Mouse (Mus musculus) liver, embryonic 12.5 days (tissue): Measurements from ENCODE around the gene Dynlrb2. TPM values are rescaled to one million over a fixed set of nuclear protein-coding genes. Genes with fewer than 3 reads are reported as not detected.

Experiments used
- ATAC-seq: fragments of 200-750 bp; cut with Nextera tagmentation; 2 replicates; pipeline ENCODE4 v1.8.0; 2017; ENCODE audit warnings: moderate number of reproducible peaks, mild to moderate bottlenecking, moderate library complexity
- H3K27ac ChIP-seq: fragments of 300-500 bp; sonication (generic); 2 replicates; pipeline ENCODE4 v1.5.1; 2016; ENCODE audit warnings: mild to moderate bottlenecking
- H3K27me3 ChIP-seq: fragments of 300-500 bp; sonication (generic); replicated peaks from 2 replicates; pipeline ENCODE4 v1.6.1; 2016; ENCODE audit warnings: mild to moderate bottlenecking, moderate library complexity
- H3K36me3 ChIP-seq: fragments of 300-500 bp; sonication (generic); 2 replicates; pipeline ENCODE4 v1.6.1; 2016; ENCODE audit warnings: mild to moderate bottlenecking, moderate library complexity
- H3K4me1 ChIP-seq: fragments of 300-500 bp; sonication (generic); 2 replicates; pipeline ENCODE4 v1.6.1; 2016
- H3K4me2 ChIP-seq: fragments of 300-500 bp; sonication (generic); 2 replicates; pipeline ENCODE4 v1.6.1; 2016; ENCODE audit warnings: mild to moderate bottlenecking, moderate library complexity
- H3K4me3 ChIP-seq: fragments of 300-500 bp; sonication (generic); 2 replicates; pipeline ENCODE4 v1.5.1; 2016; ENCODE audit warnings: mild to moderate bottlenecking, moderate library complexity
- H3K9ac ChIP-seq: fragments of 300-500 bp; sonication (generic); 2 replicates; pipeline ENCODE4 v1.6.1; 2016; ENCODE audit warnings: mild to moderate bottlenecking, moderate library complexity
- H3K9me3 ChIP-seq: fragments of 300-500 bp; sonication (generic); replicated peaks from 2 replicates; pipeline ENCODE4 v1.6.1; 2016; ENCODE audit warnings: mild to moderate bottlenecking, moderate library complexity
- WGBS: fragments of 180-500 bp; shearing (Covaris S2); methylation state at CpG from one replicate; pipeline ENCODE4 v1.1.7; 2016; ENCODE audit not compliant: insufficient replicate concordance; 5-methylcytosine and 5-hydroxymethylcytosine counted together
- polyA plus RNA-seq: library from polyadenylated mRNA; unstranded; fragments of >200 nt; fragmentation: Nextera tagmentation; extraction: Ambion mirVana; gene quantifications from 2 replicates; pipeline ENCODE4 v1.2.1, GENCODE M21; 2016

Dynlrb2 gene
- not detected in 2 replicates for polyA plus RNA-seq

- H3K4me3 ChIP-seq = peak within 1 kb of the TSS; percentile 31
- WGBS = 8% methylated on average over 19 of the region's 19 CpGs
- ATAC-seq = peak; percentile 52; the same call in 1 of the 2 replicates
- H3K27ac ChIP-seq = no peak within 1 kb of the TSS
- no peaks in the 10 kb centered on the region for H3K27me3 ChIP-seq
- no peak within 1 kb of the TSS for H3K9ac ChIP-seq
- H3K36me3 ChIP-seq = no peaks in the 10 kb centered on the region
- no peaks in the 10 kb centered on the region for H3K4me1 ChIP-seq
- no peaks in the 10 kb centered on the region for H3K9me3 ChIP-seq
- peak within 1 kb of the TSS; percentile 56 for H3K4me2 ChIP-seq
Measured at GRCm38 (mm10) chr8:116504477-116505120, at the start of gene Dynlrb2. Gene Dynlrb2, plus strand, starts transcription at chr8:116504974.

GRCm38 (mm10) chr8:116458569-116458968 is 46.2 kb upstream of the Dynlrb2 start:
- no peaks in the 10 kb centered on the region for H3K9me3 ChIP-seq
- H3K27me3 ChIP-seq = no peaks in the 10 kb centered on the region
- WGBS = 53% methylated on average over 10 of the region's 11 CpGs

GRCm38 (mm10) chr8:116461472-116461871 is 43.3 kb upstream of the Dynlrb2 start:
- no peak overlapping the region for H3K27ac ChIP-seq
- no peaks in the 10 kb centered on the region for H3K36me3 ChIP-seq
- whole genome bisulfite sequencing = 62% methylated on average over 4 of the region's 4 CpGs
- H3K9me3 ChIP-seq = no peaks in the 10 kb centered on the region
- no peak overlapping the region for H3K4me2 ChIP-seq
- no peak overlapping the region for H3K9ac ChIP-seq
- no peak overlapping the region for H3K4me3 ChIP-seq
- no peaks in the 10 kb centered on the region for H3K4me1 ChIP-seq
- no peaks in the 10 kb centered on the region for H3K27me3 ChIP-seq
- no peak for ATAC-seq

More at GRCm38 (mm10) chr8:116458569-116458968, 46.2 kb upstream of the Dynlrb2 start:
- ATAC-seq = no peak
- no peak overlapping the region for H3K4me2 ChIP-seq
- H3K27ac ChIP-seq = no peak overlapping the region
- no peak overlapping the region for H3K4me3 ChIP-seq
- no peak overlapping the region for H3K9ac ChIP-seq
- H3K36me3 ChIP-seq = no peaks in the 10 kb centered on the region
- H3K4me1 ChIP-seq = no peaks in the 10 kb centered on the region

GRCm38 (mm10) chr8:116466586-116466985 is 38.2 kb upstream of the Dynlrb2 start:
- Histone ChIP-seq H3K36me3 (no peaks in the 10 kb centered on the region), H3K27ac (no peak overlapping the region), H3K4me3 (no peak overlapping the region), H3K9me3 (no peaks in the 10 kb centered on the region), H3K9ac (no peak overlapping the region), H3K27me3 (no peaks in the 10 kb centered on the region), H3K4me1 (no peaks in the 10 kb centered on the region), H3K4me2 (no peak overlapping the region)
- 78% methylated on average over 7 of the region's 7 CpGs for WGBS
- ATAC-seq = no peak

GRCm38 (mm10) chr8:116467027-116467426 is 37.7 kb upstream of the Dynlrb2 start:
- WGBS = 48% methylated on average over 1 of the region's 1 CpGs
- H3K27ac ChIP-seq = no peak overlapping the region
- no peaks in the 10 kb centered on the region for H3K27me3 ChIP-seq
- H3K4me3 ChIP-seq = no peak overlapping the region
- H3K9me3 ChIP-seq = no peaks in the 10 kb centered on the region
- H3K4me2 ChIP-seq = no peak overlapping the region
- no peaks in the 10 kb centered on the region for H3K4me1 ChIP-seq
- no peaks in the 10 kb centered on the region for H3K36me3 ChIP-seq
- ATAC-seq = no peak
- H3K9ac ChIP-seq = no peak overlapping the region

- H3K9ac ChIP-seq = no peak overlapping the region
Measured at GRCm38 (mm10) chr8:116477941-116478340, 26.8 kb upstream of the Dynlrb2 start.

GRCm38 (mm10) chr8:116478681-116479080 is 26.1 kb upstream of the Dynlrb2 start:
- H3K4me1 ChIP-seq = no peaks in the 10 kb centered on the region
- H3K27ac ChIP-seq = no peak overlapping the region
- no peak overlapping the region for H3K9ac ChIP-seq
- no peaks in the 10 kb centered on the region for H3K27me3 ChIP-seq
- no peak overlapping the region for H3K4me3 ChIP-seq
- H3K36me3 ChIP-seq = no peaks in the 10 kb centered on the region
- no peaks in the 10 kb centered on the region for H3K9me3 ChIP-seq
- no peak overlapping the region for H3K4me2 ChIP-seq
- ATAC-seq = no peak

More at GRCm38 (mm10) chr8:116477941-116478340, 26.8 kb upstream of the Dynlrb2 start:
- H3K36me3 ChIP-seq = no peaks in the 10 kb centered on the region
- H3K4me2 ChIP-seq = no peak overlapping the region
- no peak overlapping the region for H3K27ac ChIP-seq
- no peaks in the 10 kb centered on the region for H3K27me3 ChIP-seq
- no peaks in the 10 kb centered on the region for H3K9me3 ChIP-seq
- 22% methylated on average over 9 of the region's 9 CpGs for WGBS
- H3K4me1 ChIP-seq = no peaks in the 10 kb centered on the region
- H3K4me3 ChIP-seq = no peak overlapping the region
- no peak for ATAC-seq

GRCm38 (mm10) chr8:116480894-116481293 is 23.9 kb upstream of the Dynlrb2 start:
- H3K4me1 ChIP-seq = no peaks in the 10 kb centered on the region
- H3K4me2 ChIP-seq = no peak overlapping the region
- WGBS = 16% methylated on average over 7 of the region's 7 CpGs
- H3K36me3 ChIP-seq = no peaks in the 10 kb centered on the region
- no peak overlapping the region for H3K9ac ChIP-seq
- H3K9me3 ChIP-seq = no peaks in the 10 kb centered on the region
- ATAC-seq = no peak
- no peak overlapping the region for H3K27ac ChIP-seq
- no peak overlapping the region for H3K4me3 ChIP-seq
- H3K27me3 ChIP-seq = no peaks in the 10 kb centered on the region

- ATAC-seq = no peak
- Histone ChIP-seq H3K4me2 (no peak overlapping the region), H3K4me3 (no peak overlapping the region), H3K27ac (no peak overlapping the region), H3K9me3 (no peaks in the 10 kb centered on the region), H3K4me1 (no peaks in the 10 kb centered on the region), H3K9ac (no peak overlapping the region), H3K27me3 (no peaks in the 10 kb centered on the region), H3K36me3 (no peaks in the 10 kb centered on the region)
- 48% methylated on average over 3 of the region's 3 CpGs for WGBS
Measured at GRCm38 (mm10) chr8:116482738-116483137, 22.0 kb upstream of the Dynlrb2 start.

GRCm38 (mm10) chr8:116484087-116484486 is 20.7 kb upstream of the Dynlrb2 start:
- no peaks in the 10 kb centered on the region for H3K4me1 ChIP-seq
- no peak overlapping the region for H3K27ac ChIP-seq
- no peak for ATAC-seq
- no peaks in the 10 kb centered on the region for H3K36me3 ChIP-seq
- H3K27me3 ChIP-seq = no peaks in the 10 kb centered on the region
- no peak overlapping the region for H3K4me3 ChIP-seq
- no peaks in the 10 kb centered on the region for H3K9me3 ChIP-seq
- H3K9ac ChIP-seq = no peak overlapping the region
- H3K4me2 ChIP-seq = no peak overlapping the region
- 29% methylated on average over 2 of the region's 2 CpGs for WGBS

- Histone ChIP-seq H3K4me2 (no peak overlapping the region), H3K4me1 (no peaks in the 10 kb centered on the region), H3K4me3 (no peak overlapping the region), H3K9ac (no peak overlapping the region), H3K9me3 (no peaks in the 10 kb centered on the region), H3K27ac (no peak overlapping the region), H3K36me3 (no peaks in the 10 kb centered on the region), H3K27me3 (no peaks in the 10 kb centered on the region)
- ATAC-seq = no peak
- WGBS = 51% methylated on average over 2 of the region's 2 CpGs
Measured at GRCm38 (mm10) chr8:116488546-116488945, 16.2 kb upstream of the Dynlrb2 start.

- H3K36me3 ChIP-seq = no peaks in the 10 kb centered on the region
- H3K4me2 ChIP-seq = no peak overlapping the region
- no peak for ATAC-seq
- no peaks in the 10 kb centered on the region for H3K4me1 ChIP-seq
- H3K9ac ChIP-seq = no peak overlapping the region
- WGBS = 59% methylated on average over 7 of the region's 7 CpGs
- H3K27me3 ChIP-seq = no peaks in the 10 kb centered on the region
- no peaks in the 10 kb centered on the region for H3K9me3 ChIP-seq
- no peak overlapping the region for H3K27ac ChIP-seq
- H3K4me3 ChIP-seq = no peak overlapping the region
Measured at GRCm38 (mm10) chr8:116500057-116500809, 4.5 kb upstream of the Dynlrb2 start.
